Mouse (Mus musculus): ENCODE results near the gene Rragd. TPM values are rescaled to one million over a fixed set of nuclear protein-coding genes. Genes with fewer than 3 reads are reported as not detected.

Gene Rragd
- polyA plus RNA-seq, 1 experiment: 2.5 TPM

GRCm38 (mm10) chr4:33006844-33007243, 24.0 kb downstream of the Rragd start:
- Histone ChIP-seq H3K27ac (ENCODE audit: insufficient read depth, low read depth, low read length) (no peak overlapping the region), H3K4me1 (ENCODE audit: control insufficient read depth, insufficient read depth, low read length) (no peaks in the 10 kb centered on the region), H3K4me3 (ENCODE audit: insufficient read depth, low read length) (no peak overlapping the region)
- TF ChIP-seq CTCF (IDR thresholded peaks at IDR 0.05; ENCODE audit: low read depth, low read length): no peak
- TF ChIP-seq POLR2A (IDR thresholded peaks at IDR 0.05; ENCODE audit: borderline replicate concordance, low read depth, low read length): no peak

GRCm38 (mm10) chr4:33007443-33008217, 24.8 kb downstream of the Rragd start:
- Histone ChIP-seq H3K4me1 (ENCODE audit: control insufficient read depth, insufficient read depth, low read length) (no peaks in the 10 kb centered on the region), H3K4me3 (ENCODE audit: insufficient read depth, low read length) (no peak overlapping the region), H3K27ac (ENCODE audit: insufficient read depth, low read depth, low read length) (no peak overlapping the region)
- TF ChIP-seq CTCF (IDR thresholded peaks at IDR 0.05; ENCODE audit: low read depth, low read length): no peak
- no peak for TF ChIP-seq POLR2A (IDR thresholded peaks at IDR 0.05; ENCODE audit: borderline replicate concordance, low read depth, low read length)

DNA sequence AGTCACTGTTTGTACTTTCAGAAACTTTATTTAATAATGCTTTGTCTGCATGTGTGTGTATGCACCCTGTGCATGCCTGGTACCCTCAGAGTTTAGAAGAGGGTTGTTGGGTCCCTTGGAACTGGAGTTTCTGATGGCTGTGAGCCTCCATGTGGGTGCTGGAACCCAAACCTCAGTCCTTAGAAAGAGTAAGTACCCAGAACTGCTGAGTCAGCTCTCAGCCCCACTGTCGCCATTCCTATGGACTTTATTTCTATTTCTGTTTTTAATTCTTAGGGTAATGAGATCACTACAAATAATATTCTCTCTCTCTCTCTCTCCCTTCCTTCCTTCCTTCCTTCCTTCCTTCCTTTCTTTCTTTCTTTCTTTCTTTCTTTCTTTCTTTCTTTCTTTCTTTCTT, 27.2 kb downstream of the Rragd start:
- no peaks in the 10 kb centered on the region for H3K4me1 ChIP-seq (ENCODE audit: control insufficient read depth, insufficient read depth, low read length)
- no peak overlapping the region for H3K4me3 ChIP-seq (ENCODE audit: insufficient read depth, low read length)
- no peak for TF ChIP-seq POLR2A (IDR thresholded peaks at IDR 0.05; ENCODE audit: borderline replicate concordance, low read depth, low read length)
- TF ChIP-seq CTCF (IDR thresholded peaks at IDR 0.05; ENCODE audit: low read depth, low read length): no peak
- H3K27ac ChIP-seq (ENCODE audit: insufficient read depth, low read depth, low read length): no peak overlapping the region

GRCm38 (mm10) chr4:33012484-33012883, 29.6 kb downstream of the Rragd start:
- no peaks in the 10 kb centered on the region for H3K4me1 ChIP-seq (ENCODE audit: control insufficient read depth, insufficient read depth, low read length)
- H3K4me3 ChIP-seq (ENCODE audit: insufficient read depth, low read length): no peak overlapping the region
- TF ChIP-seq CTCF (IDR thresholded peaks at IDR 0.05; ENCODE audit: low read depth, low read length): no peak
- no peak for TF ChIP-seq POLR2A (IDR thresholded peaks at IDR 0.05; ENCODE audit: borderline replicate concordance, low read depth, low read length)
- no peak overlapping the region for H3K27ac ChIP-seq (ENCODE audit: insufficient read depth, low read depth, low read length)

DNA sequence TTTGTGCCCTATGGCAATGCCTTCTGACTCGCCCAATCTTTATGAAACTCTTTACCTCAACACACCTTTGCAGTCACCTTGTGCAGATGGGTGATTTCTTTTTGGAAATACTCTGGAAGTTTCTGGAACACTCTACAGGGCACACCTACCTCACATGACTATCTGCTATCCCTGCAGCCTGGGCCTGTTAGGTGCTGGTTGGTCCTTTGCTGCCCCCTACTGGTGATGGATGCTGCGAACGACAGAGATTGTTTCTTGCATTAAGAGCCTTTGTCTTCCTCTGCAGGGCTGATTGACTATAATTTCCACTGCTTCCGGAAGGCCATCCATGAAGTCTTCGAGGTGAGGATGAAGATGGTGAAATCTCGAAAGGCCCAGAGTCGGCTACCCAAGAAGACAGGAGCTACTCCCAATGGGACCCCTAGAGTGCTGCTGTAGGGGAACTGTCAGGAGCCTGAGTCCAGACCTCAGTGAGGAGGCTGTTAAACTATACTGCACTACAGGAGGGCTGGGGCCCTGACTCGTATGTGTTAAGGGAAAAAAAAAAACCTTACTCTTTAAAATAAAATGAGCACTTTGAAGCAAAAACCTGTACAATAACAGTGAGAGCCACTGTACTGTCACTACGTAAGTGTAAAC, 35.6 kb downstream of the Rragd start:
- TF ChIP-seq POLR2A (IDR thresholded peaks at IDR 0.05; ENCODE audit: borderline replicate concordance, low read depth, low read length) (no peak), CTCF (IDR thresholded peaks at IDR 0.05; ENCODE audit: low read depth, low read length) (peak; percentile 86)
- H3K4me3 ChIP-seq (ENCODE audit: insufficient read depth, low read length): no peak overlapping the region
- no peak overlapping the region for H3K27ac ChIP-seq (ENCODE audit: insufficient read depth, low read depth, low read length)
- H3K4me1 ChIP-seq (ENCODE audit: control insufficient read depth, insufficient read depth, low read length): no peaks in the 10 kb centered on the region

GRCm38 (mm10) chr4:33024420-33024819, 41.6 kb downstream of the Rragd start:
- Histone ChIP-seq H3K4me3 (ENCODE audit: insufficient read depth, low read length) (no peak overlapping the region), H3K4me1 (ENCODE audit: control insufficient read depth, insufficient read depth, low read length) (no peaks in the 10 kb centered on the region), H3K27ac (ENCODE audit: insufficient read depth, low read depth, low read length) (no peak overlapping the region)
- TF ChIP-seq POLR2A (IDR thresholded peaks at IDR 0.05; ENCODE audit: borderline replicate concordance, low read depth, low read length) (no peak), CTCF (IDR thresholded peaks at IDR 0.05; ENCODE audit: low read depth, low read length) (no peak)

DNA sequence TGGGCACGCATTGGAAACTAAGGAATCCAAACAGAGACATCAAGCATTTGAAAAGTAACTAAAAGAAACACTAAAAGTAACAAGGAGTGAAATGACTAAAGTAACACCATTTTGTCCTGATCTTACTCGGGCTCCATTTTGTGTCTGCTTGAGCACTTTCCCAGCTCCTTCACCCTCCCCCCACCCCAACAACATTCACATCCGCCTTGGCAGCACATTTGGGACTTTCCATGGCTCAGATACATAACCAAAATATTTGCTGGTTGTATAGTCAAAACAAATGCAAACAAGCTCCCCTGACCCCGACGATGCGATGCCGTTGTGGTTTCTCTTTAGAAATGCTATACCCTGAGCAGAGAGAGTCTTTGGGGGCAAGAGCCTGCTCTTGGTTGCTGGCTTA, 46.3 kb downstream of the Rragd start:
- Histone ChIP-seq H3K4me1 (ENCODE audit: control insufficient read depth, insufficient read depth, low read length) (peaks cover 15% of the 10 kb centered on the region), H3K4me3 (ENCODE audit: insufficient read depth, low read length) (no peak overlapping the region), H3K27ac (ENCODE audit: insufficient read depth, low read depth, low read length) (no peak overlapping the region)
- no peak for TF ChIP-seq POLR2A (IDR thresholded peaks at IDR 0.05; ENCODE audit: borderline replicate concordance, low read depth, low read length)
- TF ChIP-seq CTCF (IDR thresholded peaks at IDR 0.05; ENCODE audit: low read depth, low read length): no peak

- peaks cover 15% of the 10 kb centered on the region for H3K4me1 ChIP-seq (ENCODE audit: control insufficient read depth, insufficient read depth, low read length)
- peak overlapping the region; percentile 82 for H3K4me3 ChIP-seq (ENCODE audit: insufficient read depth, low read length)
- H3K27ac ChIP-seq (ENCODE audit: insufficient read depth, low read depth, low read length): peak overlapping the region; percentile 41
- TF ChIP-seq CTCF (IDR thresholded peaks at IDR 0.05; ENCODE audit: low read depth, low read length) (no peak), POLR2A (IDR thresholded peaks at IDR 0.05; ENCODE audit: borderline replicate concordance, low read depth, low read length) (no peak)
Observed at GRCm38 (mm10) chr4:33030264-33031194, 47.7 kb downstream of the Rragd start.

- TF ChIP-seq CTCF (IDR thresholded peaks at IDR 0.05; ENCODE audit: low read depth, low read length): no peak
- H3K4me3 ChIP-seq (ENCODE audit: insufficient read depth, low read length): peak within 1 kb of the TSS; percentile 82
- H3K4me1 ChIP-seq (ENCODE audit: control insufficient read depth, insufficient read depth, low read length): peaks cover 15% of the 10 kb centered on the region
- H3K27ac ChIP-seq (ENCODE audit: insufficient read depth, low read depth, low read length): peak within 1 kb of the TSS; percentile 41
Observed at GRCm38 (mm10) chr4:33031195-33031960, 48.5 kb downstream of the Rragd start, which contains the start of gene Ube2j1. TSS of gene Ube2j1 (plus strand) at chr4:33031416.
